Mouse (Mus musculus) kidney, postnatal 10 days (tissue): ENCODE results near the gene Nploc4.
A peak's percentile ranks its signal among the peaks of the same experiment; 100 is the strongest.
"Not testable (repeated sequence)": the region's sequence is repeated elsewhere in the genome, so short reads cannot be mapped to it uniquely, and the experiment has no call there.

ENCODE experiments used
- DNase-seq: peaks from one replicate; pipeline ENCODE4 v3.0.0; 2021; ENCODE audit warnings: mixed read lengths

Nploc4 gene

GRCm38 (mm10) chr11:120442344-120442743 is 4.8 kb upstream of the Nploc4 start, which contains the start of gene Tspan10:
Tspan10 (plus strand) TSS chr11:120442644.
- no peak for DNase-seq

- no peak for DNase-seq
Measured at GRCm38 (mm10) chr11:120437857-120438385, 413 bp upstream of the Nploc4 start.

DNA sequence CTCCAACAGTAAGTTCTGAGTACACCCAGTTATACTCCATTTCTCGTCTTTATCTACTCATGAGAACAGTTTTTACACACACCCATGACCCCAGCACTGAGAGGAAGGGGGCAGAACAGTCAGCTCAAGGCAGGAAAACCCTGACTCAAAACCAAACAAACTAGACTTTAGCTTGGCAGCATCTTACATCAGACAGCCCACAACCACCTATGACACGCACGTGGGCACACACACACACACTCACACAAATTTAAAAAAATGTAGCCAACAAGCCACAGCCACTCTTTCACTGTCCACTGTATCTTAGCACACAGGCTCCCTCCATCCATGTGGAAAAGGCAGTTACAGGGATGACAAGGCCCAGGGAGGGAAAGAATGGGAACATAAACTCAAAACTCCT is 10.8 kb downstream of the Nploc4 start:
- DNase-seq: no peak

DNA sequence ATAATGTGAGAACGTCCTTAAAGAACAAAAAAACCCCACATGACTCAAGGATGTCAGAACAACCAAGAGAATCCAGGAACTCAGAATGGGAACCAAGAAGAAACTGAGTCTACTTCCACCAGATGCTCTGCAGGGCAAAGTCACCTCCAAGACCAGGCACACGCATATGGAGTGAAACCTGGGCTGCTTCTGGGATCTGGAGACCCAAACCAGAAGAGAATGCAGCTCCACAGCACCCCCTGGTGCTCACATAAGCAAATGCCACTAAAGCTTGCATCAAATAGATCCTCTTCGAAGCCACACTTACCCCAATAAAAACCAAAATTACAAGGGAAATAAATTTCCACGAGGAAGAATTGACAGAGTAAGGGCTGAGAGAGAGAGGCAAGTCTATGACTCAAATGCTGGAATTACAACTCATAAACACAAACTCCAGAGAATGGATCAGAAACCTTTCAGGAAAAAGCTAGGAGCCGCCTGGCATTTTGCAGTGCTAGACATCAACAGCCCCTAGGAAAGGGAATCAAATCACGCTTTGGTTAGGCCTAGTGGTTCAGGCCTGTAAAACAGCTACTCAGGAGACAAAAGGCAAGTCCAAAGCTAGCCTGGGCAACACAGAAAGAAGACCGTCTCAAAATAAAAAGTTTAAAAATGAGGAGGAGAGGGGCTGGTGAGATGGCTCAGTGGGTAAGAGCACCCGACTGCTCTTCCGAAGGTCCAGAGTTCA is 13.8 kb downstream of the Nploc4 start:
- peak; percentile 82 for DNase-seq

DNA sequence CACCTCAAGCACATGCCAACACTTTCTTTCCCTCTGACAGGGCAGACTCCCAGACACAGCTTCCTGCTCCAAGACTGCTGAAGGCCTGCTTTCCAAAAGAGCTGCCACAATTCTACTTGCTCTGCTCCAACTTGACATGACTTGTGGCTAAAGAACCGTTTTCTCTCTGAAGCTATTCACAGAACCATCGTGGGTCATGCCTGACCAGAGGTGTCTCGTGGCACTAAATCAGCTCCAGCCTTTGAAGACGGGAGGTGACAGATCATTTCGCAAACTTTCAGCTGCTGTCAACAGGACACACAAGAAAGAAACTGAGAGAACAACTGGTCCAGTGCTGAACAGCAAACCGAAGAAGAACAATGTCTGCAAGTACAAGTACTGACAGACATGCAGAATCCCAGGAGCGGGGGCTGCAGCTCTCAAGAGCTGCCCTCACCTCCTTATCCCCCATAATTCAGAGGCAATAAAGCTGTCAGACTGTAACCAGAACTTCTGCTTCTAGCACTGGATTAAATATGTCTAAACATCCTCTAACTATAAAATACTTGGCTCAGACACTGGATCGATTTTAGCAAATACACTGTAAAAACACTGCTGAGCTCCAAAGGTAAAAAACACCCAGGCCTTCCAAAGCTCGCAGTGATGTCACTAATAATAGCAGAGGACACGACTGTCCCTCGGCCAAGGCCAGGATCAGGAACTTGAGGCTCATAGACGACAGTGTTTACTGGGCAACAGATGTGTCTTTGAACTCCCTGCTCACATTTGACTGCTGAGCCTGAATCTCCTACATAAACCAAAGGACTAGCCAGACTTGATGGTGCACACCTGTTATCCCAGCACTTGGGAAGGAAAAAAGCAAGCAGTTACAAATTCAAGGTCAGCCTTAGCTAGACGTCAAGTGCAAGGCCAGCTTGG is 14.6 kb downstream of the Nploc4 start:
- DNase-seq: peak; percentile 20

GRCm38 (mm10) chr11:120418592-120418991 is 18.9 kb downstream of the Nploc4 start:
- DNase-seq: no peak

DNA sequence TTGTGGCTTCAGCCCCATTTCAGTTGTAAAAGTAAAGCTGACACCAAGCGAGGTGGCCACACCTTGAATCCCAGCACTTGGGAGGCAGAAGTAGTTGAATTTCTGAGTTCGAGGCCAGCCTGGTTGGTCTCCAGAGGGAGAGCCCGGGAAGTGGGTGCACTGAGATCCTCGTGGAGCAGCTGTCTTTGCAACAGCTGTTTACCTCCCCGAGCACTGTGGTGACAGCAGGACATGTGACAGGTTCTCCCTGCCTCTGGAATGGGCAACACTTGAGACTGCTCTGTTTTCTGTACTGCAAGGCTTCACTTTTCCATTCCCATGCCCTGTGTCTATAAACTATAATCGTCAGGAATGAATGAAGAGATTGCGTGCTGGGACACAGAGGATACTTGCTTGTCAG is 19.7 kb downstream of the Nploc4 start:
- DNase-seq: no peak

DNA sequence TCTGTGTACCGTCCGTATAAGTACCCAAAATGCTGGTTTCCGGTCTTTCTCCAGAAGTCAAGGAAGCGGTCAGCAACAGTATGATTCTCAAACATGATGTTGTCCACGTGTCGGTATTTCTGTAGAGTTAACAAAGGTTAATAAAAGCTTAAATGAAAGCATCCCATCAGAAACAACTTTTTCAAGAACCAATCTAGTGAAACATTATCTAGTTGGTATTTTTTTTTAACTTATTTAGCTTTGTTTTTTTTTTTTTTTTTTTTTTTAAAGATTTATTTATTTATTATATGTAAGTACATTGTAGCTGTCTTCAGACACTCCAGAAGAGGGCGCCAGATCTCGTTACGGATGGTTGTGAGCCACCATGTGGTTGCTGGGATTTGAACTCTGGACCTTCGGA is 23.9 kb downstream of the Nploc4 start:
- DNase-seq: not testable (repeated sequence)

DNA sequence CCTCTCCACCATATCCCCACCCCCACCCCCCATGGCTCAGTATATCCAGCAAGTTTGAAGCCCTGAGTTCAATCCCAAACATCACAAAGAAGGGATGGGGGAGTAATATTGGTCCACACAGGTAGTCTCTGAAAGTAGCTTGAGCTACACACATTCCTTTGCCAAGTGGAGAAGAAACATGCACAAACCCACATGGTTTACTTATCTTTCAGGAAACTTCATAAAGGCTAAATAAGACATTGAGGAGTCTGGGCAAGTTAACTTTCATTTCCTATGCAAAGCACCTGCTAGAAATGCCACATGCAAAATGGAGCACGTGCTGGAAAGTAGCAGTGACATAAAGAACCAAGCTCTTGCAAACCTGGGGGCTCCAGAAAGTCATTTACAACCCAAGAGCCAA is 31.1 kb downstream of the Nploc4 start:
- DNase-seq: no peak

DNA sequence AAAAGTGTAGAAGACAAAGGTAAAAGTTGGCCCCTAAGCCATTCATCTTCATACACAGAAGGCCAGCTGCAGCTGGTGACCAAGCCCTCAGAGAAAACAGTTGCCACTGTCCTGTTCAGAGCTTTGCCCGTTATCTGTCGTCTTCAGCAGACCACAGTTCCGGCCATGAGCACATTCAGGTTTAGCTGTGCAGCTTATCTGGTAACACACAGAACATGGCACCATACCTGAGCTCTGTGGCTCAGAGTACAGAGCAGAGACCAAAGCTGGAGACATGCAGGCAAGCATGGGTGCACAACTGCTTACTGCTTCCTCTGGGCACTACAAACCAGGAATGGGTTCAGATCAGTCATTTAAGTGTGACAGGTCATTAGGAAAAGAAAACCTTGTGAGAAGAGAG is 31.6 kb downstream of the Nploc4 start:
- DNase-seq: no peak

- no peak for DNase-seq
Measured at GRCm38 (mm10) chr11:120404814-120405213, 32.7 kb downstream of the Nploc4 start.

DNA sequence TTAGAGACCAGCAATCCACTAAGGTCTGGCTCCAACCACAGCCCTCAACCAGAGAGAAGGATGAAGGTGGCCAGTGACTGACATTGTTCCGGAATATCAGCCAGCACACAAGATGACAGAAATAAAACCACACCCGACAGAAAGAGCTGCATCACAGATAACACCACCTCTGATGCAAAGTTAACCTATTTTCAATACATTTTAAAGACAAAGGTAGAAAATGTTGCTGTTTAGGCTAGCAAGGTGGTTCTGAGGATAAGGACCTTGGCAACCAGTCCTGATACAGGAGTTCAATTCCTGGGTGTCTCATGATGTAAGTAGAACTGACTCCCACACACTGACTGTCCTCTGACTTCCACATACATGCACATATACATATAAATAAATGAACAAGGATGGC is 38.2 kb downstream of the Nploc4 start:
- no peak for DNase-seq

- DNase-seq: no peak
Measured at GRCm38 (mm10) chr11:120397602-120398001, 39.9 kb downstream of the Nploc4 start.

- DNase-seq: no peak
Measured at GRCm38 (mm10) chr11:120395661-120396060, 41.8 kb downstream of the Nploc4 start.

DNA sequence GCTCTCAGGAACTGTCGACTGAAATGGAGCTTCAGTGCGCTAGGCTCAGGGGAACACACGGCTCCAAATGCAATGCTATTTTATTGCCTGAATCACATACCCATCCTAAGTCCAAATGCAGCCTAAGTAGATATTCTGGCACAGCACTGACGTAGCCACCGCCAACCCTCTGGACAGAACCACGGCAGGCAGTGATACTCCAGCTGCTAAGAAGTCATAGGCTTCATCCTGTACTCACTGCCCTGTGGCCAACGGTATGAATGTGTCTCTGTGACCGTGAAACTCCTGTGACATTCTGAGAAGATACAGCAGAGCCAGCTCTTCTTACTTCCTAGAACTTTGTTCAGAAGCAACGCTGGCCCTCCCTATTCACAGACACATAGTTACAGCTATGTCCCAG is 48.9 kb downstream of the Nploc4 start:
- no peak for DNase-seq

DNA sequence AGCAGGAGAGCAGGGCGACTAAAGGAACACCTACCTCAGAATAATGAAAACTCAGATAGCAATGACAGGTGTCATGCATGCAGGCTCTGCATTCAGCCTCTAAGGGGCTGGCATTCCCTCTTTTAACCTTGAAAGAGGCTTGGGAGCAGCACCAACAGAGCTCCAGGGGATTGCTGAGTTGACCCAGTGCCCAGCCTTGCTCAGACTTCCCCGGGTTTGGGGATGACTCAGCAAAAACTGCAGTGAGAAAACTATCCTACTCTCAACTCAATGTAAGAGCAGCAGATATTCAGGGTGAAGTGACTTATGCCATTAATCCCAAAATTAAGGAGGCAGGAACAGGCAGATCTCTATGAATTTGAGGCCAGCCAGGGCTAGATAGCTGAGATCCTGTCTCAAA is 50.4 kb downstream of the Nploc4 start:
- DNase-seq: no peak

GRCm38 (mm10) chr11:120386632-120387031 is 50.9 kb downstream of the Nploc4 start:
- no peak for DNase-seq

DNA sequence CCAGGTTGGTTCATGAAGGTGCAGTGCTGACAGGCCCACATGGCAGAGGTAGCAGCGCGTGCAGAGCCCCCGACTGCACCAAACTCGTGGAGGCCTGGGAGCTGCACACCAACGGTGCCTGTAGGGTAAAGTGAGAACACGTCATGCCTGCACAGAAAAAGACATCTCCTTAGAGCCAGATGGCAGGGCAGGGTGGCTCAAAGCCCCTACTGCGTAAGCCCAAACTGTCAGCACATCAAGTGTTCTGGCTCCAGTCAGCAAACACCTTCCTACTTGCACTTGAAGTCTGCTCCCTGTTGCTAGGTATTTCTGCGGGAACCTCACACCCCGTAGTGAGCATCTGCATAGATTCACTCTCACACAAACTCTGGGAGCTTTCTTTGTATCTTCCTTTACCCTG is 55.0 kb downstream of the Nploc4 start:
- DNase-seq: no peak

DNA sequence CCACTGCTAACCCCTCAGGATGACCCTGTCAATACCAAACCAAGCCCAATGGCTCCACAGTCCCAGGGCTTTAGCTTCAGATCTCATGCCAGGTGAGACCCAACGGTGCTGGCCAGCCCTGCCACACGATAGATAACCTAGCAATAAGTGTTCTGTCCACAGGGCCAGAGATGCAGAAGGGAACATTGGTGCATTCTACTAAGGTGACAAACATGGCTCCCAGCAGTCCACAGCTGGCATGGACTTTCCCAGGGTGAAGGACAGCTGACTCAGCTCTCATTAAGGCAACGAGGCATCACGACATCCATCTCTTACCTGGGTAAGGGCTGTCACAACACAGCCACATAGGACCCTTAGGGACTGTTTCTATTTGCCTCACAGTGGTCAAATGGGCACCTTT is 56.4 kb downstream of the Nploc4 start:
- DNase-seq: no peak

DNA sequence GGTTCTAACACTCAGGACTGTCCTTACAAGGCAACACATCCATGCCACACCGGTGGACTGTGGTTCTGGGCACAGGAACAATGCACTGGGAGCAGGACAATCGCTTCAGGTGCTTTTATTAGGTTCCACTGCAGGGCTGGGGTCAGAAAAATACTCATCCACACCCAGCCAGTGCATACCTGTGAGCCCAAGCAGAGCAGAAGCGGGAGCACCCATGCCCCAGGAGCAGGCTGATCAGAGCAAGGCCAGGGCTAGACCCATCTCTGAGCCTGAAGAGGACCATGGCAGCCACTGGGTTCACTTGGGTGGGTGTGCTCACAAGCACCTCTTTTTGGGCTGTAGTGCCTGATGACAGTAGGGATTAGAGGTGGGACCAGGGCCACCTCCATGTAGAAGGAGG is 57.2 kb downstream of the Nploc4 start:
- DNase-seq: no peak

GRCm38 (mm10) chr11:120378611-120379540 is 58.6 kb downstream of the Nploc4 start, which contains the start of gene Faap100:
Faap100 (minus strand) TSS chr11:120378764.
- peak; percentile 94 for DNase-seq

DNA sequence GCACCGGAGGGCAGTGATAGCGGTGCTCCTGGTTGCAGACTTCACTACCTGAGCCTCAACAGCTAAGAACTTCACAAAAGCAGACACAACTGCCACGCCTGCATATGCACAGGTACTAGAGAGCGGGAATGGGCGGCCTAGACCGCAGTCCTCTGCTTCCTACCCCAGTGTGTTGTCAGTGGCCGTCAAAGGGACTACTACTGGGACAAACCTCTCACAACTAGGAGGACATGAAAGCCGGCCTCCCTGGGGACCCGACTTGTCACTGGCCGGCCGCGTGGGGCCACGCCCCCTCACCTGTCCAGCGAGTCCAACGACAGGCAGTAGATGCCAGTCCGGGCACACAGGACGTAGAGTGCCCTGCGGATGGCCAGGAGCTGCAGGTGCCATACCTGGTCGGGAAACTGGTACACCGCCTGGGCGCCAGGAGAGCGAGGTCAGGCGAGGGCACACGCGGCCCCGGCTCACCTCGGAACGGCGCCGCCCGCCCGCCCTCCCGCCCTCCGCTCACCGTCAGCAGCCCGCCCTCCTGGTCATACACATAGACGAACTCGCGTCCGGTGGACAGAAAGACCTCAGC is 59.4 kb downstream of the Nploc4 start:
- DNase-seq: peak; percentile 77
